Comparison of ENCODE assay signal across 20 mouse cellular contexts in the genomic region with DNA sequence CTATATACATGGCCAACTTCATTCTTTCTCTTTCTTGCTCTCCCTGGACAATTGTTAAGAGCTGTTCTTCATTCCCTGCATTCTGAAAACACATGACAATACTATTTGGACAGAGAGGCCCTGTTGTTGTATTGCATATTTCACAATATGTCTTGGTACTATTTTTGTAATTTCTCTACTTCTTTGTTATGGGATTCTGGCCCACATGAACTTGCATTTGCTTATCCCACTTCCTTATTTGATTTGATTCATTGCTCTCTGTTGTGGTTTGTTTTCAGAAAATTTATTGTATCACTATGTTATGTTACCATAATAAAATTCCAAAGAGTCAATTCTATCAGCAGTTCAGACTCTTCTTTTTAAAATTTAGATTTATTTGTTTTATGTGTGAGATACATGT.
DNase-seq lines count a peak whose midpoint lies in the region; ATAC-seq and TF ChIP-seq lines count a peak whose summit lies in the region.
"Had no signal": no experiment of that assay in that cellular context is flagged by ENCODE, and none has a peak within 500 bp of the region (broad histone marks: within the 10 kb centered on the region; RNA-seq: fewer than 3 reads in every experiment).

No protein-coding gene starts in this region.

- no peaks in the 10 kb centered on the region for H3K36me3 ChIP-seq in lung, postnatal 0 days (ENCODE audit: insufficient read depth, low read length)
- no peaks in the 10 kb centered on the region for H3K36me3 ChIP-seq in midbrain, embryonic 14.5 days (ENCODE audit: control insufficient read depth, insufficient read depth, low read length)
- H3K36me3 ChIP-seq: embryonic facial prominence, embryonic 15.5 days; forebrain, embryonic 10.5 days; heart, embryonic 15.5 days; hindbrain, embryonic 15.5 days had no signal

- H3K4me1 ChIP-seq in lung, postnatal 0 days (ENCODE audit: insufficient read depth, low read depth, low read length): no peaks in the 10 kb centered on the region
- no peaks in the 10 kb centered on the region for H3K4me1 ChIP-seq in midbrain, embryonic 14.5 days (ENCODE audit: control insufficient read depth, insufficient read depth, low read length)
- H3K4me1 ChIP-seq: embryonic facial prominence, embryonic 15.5 days; forebrain, embryonic 10.5 days; heart, embryonic 15.5 days; hindbrain, embryonic 15.5 days had no signal

- H3K27me3 ChIP-seq in lung, postnatal 0 days (replicated peaks; ENCODE audit: insufficient read depth, low read length): no peaks in the 10 kb centered on the region
- H3K27me3 ChIP-seq in midbrain, embryonic 14.5 days (ENCODE audit: control insufficient read depth, insufficient read depth, low read length): no peaks in the 10 kb centered on the region
- H3K27me3 ChIP-seq: embryonic facial prominence, embryonic 15.5 days; heart, embryonic 15.5 days; hindbrain, embryonic 15.5 days had no signal

- no peak overlapping the region for H3K4me2 ChIP-seq in lung, postnatal 0 days (replicated peaks; ENCODE audit: low read depth, low read length)
- H3K4me2 ChIP-seq in midbrain, embryonic 14.5 days (ENCODE audit: low read length): no peak overlapping the region
- H3K4me2 ChIP-seq: embryonic facial prominence, embryonic 15.5 days; heart, embryonic 11.5 days; heart, embryonic 15.5 days; hindbrain, embryonic 15.5 days had no signal

- peak; percentile 31 for DNase-seq in lung, postnatal 0 days (ENCODE audit: low spot score)
- no peak for DNase-seq in lung, postnatal 14 days
- DNase-seq in adrenal gland, postnatal 10 days: no peak
- no peak for DNase-seq in kidney, postnatal 4 days
- no peak for DNase-seq in midbrain, embryonic 14.5 days
- DNase-seq: adrenal gland, postnatal 14 days; cerebellum, adult 2 months; cerebellum, postnatal 10 days; embryo, embryonic 11 days; heart, adult 2 months; heart, postnatal 14 days had no signal

- H3K4me3 ChIP-seq in lung, postnatal 0 days (ENCODE audit: low read depth, low read length): no peak overlapping the region
- H3K4me3 ChIP-seq in midbrain, embryonic 14.5 days (replicated peaks; ENCODE audit: low read depth, low read length): no peak overlapping the region
- H3K4me3 ChIP-seq: embryonic facial prominence, embryonic 15.5 days; erythroblast, embryonic 14.5 days; forebrain, embryonic 10.5 days; heart, adult 2 months; heart, embryonic 15.5 days; hindbrain, embryonic 15.5 days had no signal

- no peak for TF ChIP-seq EP300 in lung, postnatal 0 days (IDR thresholded peaks at IDR 0.05)

- ATAC-seq in lung, postnatal 0 days: no peak
- peak; percentile 95 for ATAC-seq in granulocyte monocyte progenitor cell, adult 5-6 weeks (replicated peaks; ENCODE audit: poor library complexity, severe bottlenecking)
- peak; percentile 88 for ATAC-seq in megakaryocyte progenitor cell, adult 5-6 weeks (replicated peaks; ENCODE audit: poor library complexity)
- no peak for ATAC-seq in midbrain, embryonic 14.5 days (ENCODE audit: low FRiP score, low TSS enrichment)
- ATAC-seq: forebrain, embryonic 14.5 days had no signal

- no peaks in the 10 kb centered on the region for H3K9me3 ChIP-seq in lung, postnatal 0 days (ENCODE audit: low read length)
- H3K9me3 ChIP-seq in midbrain, embryonic 14.5 days (ENCODE audit: control insufficient read depth, low read length): 0 out of 2 replicates have a peak, but pooled peaks cover 3% of the 10 kb centered on the region
- H3K9me3 ChIP-seq: embryonic facial prominence, embryonic 15.5 days; forebrain, embryonic 10.5 days; heart, embryonic 15.5 days had no signal

- no peak overlapping the region for H3K9ac ChIP-seq in lung, postnatal 0 days (replicated peaks; ENCODE audit: low read depth)
- no peak overlapping the region for H3K9ac ChIP-seq in midbrain, embryonic 14.5 days (replicated peaks; ENCODE audit: low read length)
- H3K9ac ChIP-seq: embryonic facial prominence, embryonic 15.5 days; heart, embryonic 15.5 days; hindbrain, embryonic 15.5 days had no signal

- H3K27ac ChIP-seq in lung, postnatal 0 days (ENCODE audit: low read length): no peak overlapping the region
- H3K27ac ChIP-seq in midbrain, embryonic 14.5 days (replicated peaks; ENCODE audit: low read depth, low read length): no peak overlapping the region
- H3K27ac ChIP-seq: embryonic facial prominence, embryonic 15.5 days; forebrain, embryonic 10.5 days; heart, adult 2 months; heart, embryonic 15.5 days; hindbrain, embryonic 15.5 days had no signal

- TF ChIP-seq CTCF in lung, postnatal 0 days (IDR thresholded peaks at IDR 0.05): no peak

Comparison
In these comparisons a context has a peak if more than half of its experiments do, and no peak if none do; other contexts are left out.
1. ATAC-seq: peak in granulocyte monocyte progenitor cell, adult 5-6 weeks (single experiment) and megakaryocyte progenitor cell, adult 5-6 weeks (single experiment); none in lung, postnatal 0 days (single experiment) and midbrain, embryonic 14.5 days (single experiment).